Mouse (Mus musculus) neural tube, embryonic 13.5 days (tissue): Measurements from ENCODE around the gene Gng2. TPM values are rescaled to one million over a fixed set of nuclear protein-coding genes. Genes with fewer than 3 reads are reported as not detected.
"Not testable (repeated sequence)": the region's sequence is repeated elsewhere in the genome, so short reads cannot be mapped to it uniquely, and the experiment has no call there.

Experiments used
- ATAC-seq: fragments of 200-750 bp; cut with Nextera tagmentation; 2 replicates; pipeline ENCODE4 v1.8.0; 2017; ENCODE audit warnings: low read depth, mild to moderate bottlenecking, moderate TSS enrichment, moderate library complexity
- H3K27ac ChIP-seq: fragments of 300-500 bp; sonication (generic); replicated peaks from 2 replicates; pipeline ENCODE4 v1.5.1; 2015; ENCODE audit warnings: moderate library complexity, mild to moderate bottlenecking, inconsistent platforms
- H3K27me3 ChIP-seq: fragments of 300-500 bp; sonication (generic); 2 replicates; pipeline ENCODE4 v1.6.1; 2015; ENCODE audit warnings: mild to moderate bottlenecking, inconsistent platforms
- H3K36me3 ChIP-seq: fragments of 300-500 bp; sonication (generic); 2 replicates; pipeline ENCODE4 v1.6.1; 2015; ENCODE audit warnings: mild to moderate bottlenecking, inconsistent platforms
- H3K4me1 ChIP-seq: fragments of 300-500 bp; sonication (generic); replicated peaks from 2 replicates; pipeline ENCODE4 v1.6.1; 2015; ENCODE audit warnings: inconsistent platforms
- H3K4me2 ChIP-seq: fragments of 300-500 bp; sonication (generic); 2 replicates; pipeline ENCODE4 v1.6.1; 2015; ENCODE audit warnings: inconsistent platforms, mild to moderate bottlenecking, moderate library complexity
- H3K4me3 ChIP-seq: fragments of 300-500 bp; sonication (generic); 2 replicates; pipeline ENCODE4 v1.5.1; 2015; ENCODE audit warnings: mild to moderate bottlenecking, inconsistent platforms
- H3K9ac ChIP-seq: fragments of 300-500 bp; sonication (generic); 2 replicates; pipeline ENCODE4 v1.6.1; 2015; ENCODE audit warnings: moderate library complexity, mild to moderate bottlenecking, inconsistent platforms
- H3K9me3 ChIP-seq: fragments of 300-500 bp; sonication (generic); 2 replicates; pipeline ENCODE4 v1.6.1; 2016; ENCODE audit warnings: inconsistent platforms
- WGBS: fragments of 180-500 bp; shearing (Covaris S2); methylation state at CpG from one replicate; pipeline ENCODE4 v1.1.7; 2015; 5-methylcytosine and 5-hydroxymethylcytosine counted together
- polyA plus RNA-seq: library from polyadenylated mRNA; unstranded; fragments of >200 nt; fragmentation: Nextera tagmentation; extraction: Ambion mirVana; gene quantifications from 2 replicates; pipeline ENCODE4 v1.2.1, GENCODE M21; 2015

Gng2 gene
- polyA plus RNA-seq, 1 experiment from 2014 or later: 332 TPM

DNA sequence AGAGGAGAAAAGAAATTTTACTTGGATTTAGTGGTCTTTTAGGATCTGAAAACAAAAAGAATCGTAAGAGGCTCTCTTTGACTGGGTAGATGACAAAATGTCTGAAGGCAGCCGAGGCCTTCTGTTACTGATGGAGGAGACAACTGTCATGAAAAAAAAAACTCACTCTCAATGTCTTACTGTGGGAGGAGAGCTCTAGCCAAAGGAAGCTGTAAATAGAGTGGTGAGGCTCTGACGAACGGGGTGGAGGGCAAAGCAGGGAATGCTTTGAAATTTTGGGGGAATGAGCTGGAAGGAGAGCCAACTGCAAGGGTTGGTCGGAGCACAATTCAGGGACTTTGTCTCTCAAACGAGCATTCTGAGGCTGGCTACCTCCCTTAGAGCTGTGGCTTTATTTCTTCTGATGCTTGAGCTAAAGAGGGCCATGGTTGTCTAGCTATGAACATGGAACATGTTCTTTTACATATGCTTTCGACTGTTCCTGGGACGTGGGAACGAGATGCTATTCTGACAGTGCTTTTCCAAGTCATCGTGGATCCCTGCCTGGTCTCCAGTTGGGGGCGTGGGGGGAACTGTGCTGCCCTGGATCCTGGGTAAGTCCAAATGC is 103.1 kb downstream of the Gng2 start:
- Histone ChIP-seq H3K9ac (no peak overlapping the region), H3K4me3 (no peak overlapping the region), H3K27me3 (no peaks in the 10 kb centered on the region), H3K9me3 (no peaks in the 10 kb centered on the region), H3K27ac (no peak overlapping the region), H3K36me3 (peaks cover 28% of the 10 kb centered on the region), H3K4me1 (no peaks in the 10 kb centered on the region), H3K4me2 (no peak overlapping the region)
- 75% methylated on average over 11 of the region's 11 CpGs for WGBS
- ATAC-seq: no peak

GRCm38 (mm10) chr14:19867286-19867935 is 110.0 kb downstream of the Gng2 start:
- Histone ChIP-seq H3K4me3 (no peak overlapping the region), H3K9me3 (no peaks in the 10 kb centered on the region), H3K4me1 (no peaks in the 10 kb centered on the region), H3K27ac (no peak overlapping the region), H3K9ac (no peak overlapping the region), H3K36me3 (0 out of 2 replicates have a peak, but pooled peaks cover 5% of the 10 kb centered on the region), H3K4me2 (no peak overlapping the region), H3K27me3 (no peaks in the 10 kb centered on the region)
- WGBS: 75% methylated on average over 5 of the region's 5 CpGs
- no peak for ATAC-seq

GRCm38 (mm10) chr14:19865121-19865520 is 112.3 kb downstream of the Gng2 start:
- H3K4me3 ChIP-seq, ATAC-seq, H3K36me3 ChIP-seq, H3K4me1 ChIP-seq, H3K27me3 ChIP-seq, H3K9me3 ChIP-seq, H3K27ac ChIP-seq, H3K9ac ChIP-seq, H3K4me2 ChIP-seq: not testable (repeated sequence)
- 92% methylated on average over 9 of the region's 9 CpGs for WGBS

DNA sequence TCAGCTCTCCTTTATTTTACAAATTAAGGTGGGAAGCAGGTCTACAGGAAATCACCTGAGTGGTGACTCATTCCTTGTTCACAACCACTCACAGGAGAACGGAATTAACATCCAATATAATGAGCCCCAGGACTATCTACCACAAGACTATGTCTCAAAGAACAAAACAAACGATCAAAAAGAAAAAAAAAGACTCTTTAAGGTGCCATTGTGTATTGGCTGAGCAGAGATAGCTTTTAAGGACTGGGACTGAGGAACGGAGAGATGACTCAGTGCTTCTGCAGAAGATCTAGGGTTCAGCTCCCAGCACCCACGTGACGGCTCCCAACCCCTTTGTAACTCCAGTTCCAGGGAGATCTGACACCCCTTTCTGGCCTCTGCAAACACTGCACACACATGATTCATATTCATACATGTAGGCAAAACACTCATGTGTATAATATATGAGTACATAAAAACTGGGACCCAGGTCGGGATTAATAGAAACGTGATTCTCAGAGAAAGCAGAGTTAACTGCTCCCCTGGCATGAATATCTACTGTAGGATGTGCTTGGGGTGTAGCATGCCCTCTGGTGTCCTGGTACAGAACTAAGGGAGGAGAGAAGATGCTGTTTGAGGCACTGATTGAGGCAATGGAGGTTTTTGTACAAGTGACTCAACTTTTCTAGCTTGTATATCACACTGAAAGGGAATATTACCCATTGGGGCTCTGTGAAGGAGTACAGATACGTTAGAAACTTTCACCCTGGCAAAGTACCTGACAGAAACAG is 115.9 kb downstream of the Gng2 start:
- H3K4me3 ChIP-seq: no peak overlapping the region
- H3K9ac ChIP-seq: no peak overlapping the region
- no peak overlapping the region for H3K4me2 ChIP-seq
- no peaks in the 10 kb centered on the region for H3K36me3 ChIP-seq
- 86% methylated on average over 8 of the region's 8 CpGs for WGBS
- no peaks in the 10 kb centered on the region for H3K27me3 ChIP-seq
- no peaks in the 10 kb centered on the region for H3K9me3 ChIP-seq
- ATAC-seq: no peak
- no peak overlapping the region for H3K27ac ChIP-seq
- H3K4me1 ChIP-seq: 0 out of 2 replicates have a peak, but pooled peaks cover 2% of the 10 kb centered on the region

GRCm38 (mm10) chr14:19860281-19860680 is 117.1 kb downstream of the Gng2 start:
- 95% methylated on average over 4 of the region's 4 CpGs for WGBS
- Histone ChIP-seq H3K4me2 (no peak overlapping the region), H3K27ac (no peak overlapping the region), H3K27me3 (no peaks in the 10 kb centered on the region), H3K36me3 (no peaks in the 10 kb centered on the region), H3K9ac (no peak overlapping the region), H3K9me3 (no peaks in the 10 kb centered on the region), H3K4me1 (0 out of 2 replicates have a peak, but pooled peaks cover 2% of the 10 kb centered on the region), H3K4me3 (no peak overlapping the region)
- ATAC-seq: no peak

GRCm38 (mm10) chr14:19858808-19859776 is 118.3 kb downstream of the Gng2 start:
- 0 out of 2 replicates have a peak, but pooled peaks cover 2% of the 10 kb centered on the region for H3K4me1 ChIP-seq
- H3K9me3 ChIP-seq: no peaks in the 10 kb centered on the region
- no peaks in the 10 kb centered on the region for H3K36me3 ChIP-seq
- H3K27ac ChIP-seq: no peak overlapping the region
- H3K4me3 ChIP-seq: no peak overlapping the region
- ATAC-seq: peak; percentile 36; the same call in 1 of the 2 replicates
- no peak overlapping the region for H3K9ac ChIP-seq
- H3K27me3 ChIP-seq: no peaks in the 10 kb centered on the region
- WGBS: 49% methylated on average over 7 of the region's 8 CpGs
- no peak overlapping the region for H3K4me2 ChIP-seq

DNA sequence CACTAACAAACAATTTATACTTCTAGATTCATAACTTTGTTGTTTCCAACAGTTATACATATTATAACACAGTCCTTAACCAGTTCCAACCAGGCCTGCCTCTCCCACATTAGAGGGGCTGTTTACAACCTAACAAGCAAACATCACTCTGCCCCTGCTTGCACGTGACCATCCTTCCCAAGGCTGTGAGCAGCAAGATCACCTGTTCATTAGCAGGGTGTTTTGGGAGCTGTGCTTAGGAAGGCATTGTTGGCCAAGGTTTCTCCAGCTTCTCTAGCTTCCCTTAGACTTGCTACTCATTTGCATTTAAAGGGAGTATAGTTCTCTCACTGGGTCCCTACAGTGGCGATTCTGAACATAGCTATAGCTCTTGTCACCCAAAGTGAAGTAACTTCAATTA is 119.1 kb downstream of the Gng2 start:
- no peak for ATAC-seq
- H3K4me1 ChIP-seq: 0 out of 2 replicates have a peak, but pooled peaks cover 2% of the 10 kb centered on the region
- H3K4me3 ChIP-seq: no peak overlapping the region
- no peak overlapping the region for H3K4me2 ChIP-seq
- no peaks in the 10 kb centered on the region for H3K27me3 ChIP-seq
- no peaks in the 10 kb centered on the region for H3K36me3 ChIP-seq
- H3K9me3 ChIP-seq: no peaks in the 10 kb centered on the region
- no peak overlapping the region for H3K27ac ChIP-seq
- no peak overlapping the region for H3K9ac ChIP-seq
- WGBS: 68% methylated on average over 2 of the region's 2 CpGs

- Histone ChIP-seq H3K4me2 (no peak overlapping the region), H3K9me3 (no peaks in the 10 kb centered on the region), H3K27me3 (no peaks in the 10 kb centered on the region), H3K36me3 (no peaks in the 10 kb centered on the region), H3K4me1 (no peaks in the 10 kb centered on the region), H3K4me3 (no peak overlapping the region), H3K27ac (no peak overlapping the region), H3K9ac (no peak overlapping the region)
- ATAC-seq: no peak
- 50% methylated on average over 3 of the region's 3 CpGs for WGBS
Measured at GRCm38 (mm10) chr14:19853471-19853870, 124.0 kb downstream of the Gng2 start.

DNA sequence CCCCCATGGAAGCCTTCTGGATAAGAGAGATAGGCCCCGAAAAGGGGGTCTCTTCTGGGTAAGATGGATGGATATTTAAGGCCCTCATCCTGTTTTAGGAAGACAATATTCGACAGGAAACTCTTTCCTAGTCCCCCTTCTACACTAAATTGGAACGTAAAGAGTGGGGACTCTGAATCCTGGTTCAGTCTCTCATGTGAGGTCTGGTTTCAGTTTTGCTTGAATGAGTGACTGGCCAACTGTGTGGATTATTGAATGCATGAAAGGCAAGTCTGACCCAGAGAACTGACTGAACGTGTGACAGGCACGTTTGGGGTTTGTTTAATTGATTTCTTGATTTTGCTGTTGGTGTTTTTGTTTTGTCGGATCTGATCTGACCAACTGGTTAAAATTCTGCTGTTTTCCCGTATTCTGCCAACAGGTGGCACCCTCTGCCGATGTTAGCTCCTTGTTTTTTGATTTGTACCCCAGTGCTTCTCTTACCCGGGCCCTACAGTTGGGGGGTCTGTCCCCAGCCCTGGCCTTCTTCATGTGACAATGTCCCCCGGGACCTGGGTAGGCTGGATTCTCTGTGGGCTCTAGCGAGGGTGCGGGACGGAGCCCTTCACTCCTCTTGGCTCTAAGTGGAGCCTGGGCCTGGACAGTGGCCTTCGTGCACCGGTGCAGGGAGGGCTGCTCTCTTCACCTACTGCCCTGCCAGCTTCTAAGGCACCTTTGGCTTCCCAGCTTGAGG is 137.7 kb downstream of the Gng2 start:
- H3K27me3 ChIP-seq: no peaks in the 10 kb centered on the region
- H3K9me3 ChIP-seq: no peaks in the 10 kb centered on the region
- no peaks in the 10 kb centered on the region for H3K36me3 ChIP-seq
- WGBS: 26% methylated on average over 15 of the region's 15 CpGs
- peak overlapping the region; percentile 59; the same call in 1 of the 2 replicates for H3K9ac ChIP-seq
- ATAC-seq: peak; percentile 85
- peak overlapping the region; percentile 16; the same call in 1 of the 2 replicates for H3K4me3 ChIP-seq
- H3K27ac ChIP-seq: no peak overlapping the region
- H3K4me2 ChIP-seq: peak overlapping the region; percentile 50
- H3K4me1 ChIP-seq: 0 out of 2 replicates have a peak, but pooled peaks cover 3% of the 10 kb centered on the region

GRCm38 (mm10) chr14:19836289-19836688 is 141.1 kb downstream of the Gng2 start:
- H3K36me3 ChIP-seq: no peaks in the 10 kb centered on the region
- H3K4me2 ChIP-seq: no peak overlapping the region
- 93% methylated on average over 3 of the region's 3 CpGs for WGBS
- H3K4me1 ChIP-seq: 0 out of 2 replicates have a peak, but pooled peaks cover 3% of the 10 kb centered on the region
- no peak overlapping the region for H3K9ac ChIP-seq
- H3K27me3 ChIP-seq: no peaks in the 10 kb centered on the region
- ATAC-seq: no peak
- H3K27ac ChIP-seq: no peak overlapping the region
- no peaks in the 10 kb centered on the region for H3K9me3 ChIP-seq
- H3K4me3 ChIP-seq: no peak overlapping the region

DNA sequence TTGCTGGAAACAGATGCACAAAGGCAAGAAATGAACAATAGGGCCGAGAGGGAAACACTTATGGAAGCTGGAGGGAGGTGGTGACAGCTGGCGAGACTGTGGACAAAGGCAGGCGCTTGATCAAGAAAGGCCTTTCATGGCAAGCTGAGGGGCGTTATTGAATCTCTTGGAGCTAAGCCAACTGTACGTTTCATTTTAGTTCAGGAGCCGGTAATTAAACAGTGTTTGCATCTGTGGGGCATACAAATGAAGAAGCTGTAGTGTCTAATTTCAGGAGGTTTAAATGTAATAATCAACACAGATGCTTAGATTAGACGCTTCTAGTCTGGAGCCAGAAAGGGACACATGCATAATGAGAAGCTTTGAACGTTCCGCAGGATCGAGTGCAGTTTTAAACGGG is 151.9 kb downstream of the Gng2 start:
- Histone ChIP-seq H3K36me3 (peaks cover 15% of the 10 kb centered on the region), H3K27me3 (no peaks in the 10 kb centered on the region), H3K4me1 (peaks cover 39% of the 10 kb centered on the region), H3K4me3 (no peak overlapping the region), H3K9ac (peak overlapping the region; percentile 0; the same call in 1 of the 2 replicates), H3K4me2 (peak overlapping the region; percentile 22; the same call in 1 of the 2 replicates), H3K27ac (peak overlapping the region; percentile 93), H3K9me3 (no peaks in the 10 kb centered on the region)
- 22% methylated on average over 11 of the region's 11 CpGs for WGBS
- ATAC-seq: peak; percentile 28; the same call in 1 of the 2 replicates
